Comparison of ENCODE assay signal across 8 mouse cellular contexts in genomic region chr4:62695946-62696345, GRCm38 (mm10).
A peak's percentile ranks its signal among the peaks of the same experiment; 100 is the strongest.
DNase-seq lines count a peak whose midpoint lies in the region; ATAC-seq lines count a peak whose summit lies in the region.

No protein-coding gene starts in this region.

- H3K9ac ChIP-seq in midbrain, embryonic 16.5 days (ENCODE audit: low read depth, low read length): no peak overlapping the region

- no peak overlapping the region for H3K4me3 ChIP-seq in midbrain, embryonic 10.5 days
- H3K4me3 ChIP-seq in midbrain, embryonic 16.5 days (ENCODE audit: low read depth, low read length): no peak overlapping the region
- H3K4me3 ChIP-seq in limb, embryonic 10.5 days: no peak overlapping the region

- 70% methylated on average over 13 of the region's 13 CpGs for WGBS in midbrain, embryonic 10.5 days
- 63% methylated on average over 9 of the region's 13 CpGs for WGBS in midbrain, embryonic 16.5 days
- 68% methylated on average over 11 of the region's 13 CpGs for WGBS in limb, embryonic 10.5 days

- no peak overlapping the region for H3K27ac ChIP-seq in midbrain, embryonic 10.5 days (replicated peaks)
- no peak overlapping the region for H3K27ac ChIP-seq in midbrain, embryonic 16.5 days (ENCODE audit: low read length)
- no peak overlapping the region for H3K27ac ChIP-seq in limb, embryonic 10.5 days

- H3K9me3 ChIP-seq in midbrain, embryonic 10.5 days (replicated peaks): no peaks in the 10 kb centered on the region
- no peaks in the 10 kb centered on the region for H3K9me3 ChIP-seq in midbrain, embryonic 16.5 days (replicated peaks; ENCODE audit: control insufficient read depth, low read length, poor library complexity, severe bottlenecking)
- H3K9me3 ChIP-seq in limb, embryonic 10.5 days (replicated peaks): no peaks in the 10 kb centered on the region

- no peak overlapping the region for H3K4me2 ChIP-seq in midbrain, embryonic 16.5 days (ENCODE audit: low read length)

- H3K4me1 ChIP-seq in midbrain, embryonic 10.5 days: peaks cover 63% of the 10 kb centered on the region
- H3K4me1 ChIP-seq in midbrain, embryonic 16.5 days (ENCODE audit: control insufficient read depth, insufficient read depth, low read length): peaks cover 29% of the 10 kb centered on the region
- H3K4me1 ChIP-seq in limb, embryonic 10.5 days: peaks cover 47% of the 10 kb centered on the region

- H3K27me3 ChIP-seq in midbrain, embryonic 10.5 days (ENCODE audit: low read depth, poor library complexity, severe bottlenecking): no peaks in the 10 kb centered on the region
- H3K27me3 ChIP-seq in midbrain, embryonic 16.5 days (ENCODE audit: control insufficient read depth, insufficient read depth, low read depth, low read length): no peaks in the 10 kb centered on the region
- no peaks in the 10 kb centered on the region for H3K27me3 ChIP-seq in limb, embryonic 10.5 days (ENCODE audit: low read depth, poor library complexity, severe bottlenecking)

- no peak for ATAC-seq in midbrain, embryonic 16.5 days
- peak; percentile 14 to 19; a peak in 1 of 4 replicates for ATAC-seq in hematopoietic stem cell, adult 5-6 weeks (replicated peaks in 1 of 2; ENCODE audit: insufficient read depth in 1 of 2, low FRiP score in 2 of 2, low TSS enrichment in 1 of 2, low read depth in 1 of 2, poor library complexity in 2 of 2, severe bottlenecking in 2 of 2)

- DNase-seq in midbrain, embryonic 10.5 days (ENCODE audit: low spot score): peak; percentile 49
- peak; percentile 87 for DNase-seq in ZHBTc4 (ENCODE audit: low read depth, low spot score)
- peak; percentile 91 for DNase-seq in embryo, embryonic 10.5 days (ENCODE audit: low spot score)
- DNase-seq in limb, embryonic 10.5 days (ENCODE audit: low spot score): peak; percentile 59
- DNase-seq in natural killer cell, adult 2 months (ENCODE audit: low spot score in 2 of 2): peak; percentile 42 to 53
- DNase-seq in urinary bladder, postnatal 4 days (ENCODE audit: low spot score in 2 of 2): no peak

- peaks cover 67% of the 10 kb centered on the region for H3K36me3 ChIP-seq in midbrain, embryonic 10.5 days
- H3K36me3 ChIP-seq in midbrain, embryonic 16.5 days (ENCODE audit: control insufficient read depth, insufficient read depth, low read length): peaks cover 20% of the 10 kb centered on the region
- peaks cover 49% of the 10 kb centered on the region for H3K36me3 ChIP-seq in limb, embryonic 10.5 days

Comparison
In these comparisons a context has a peak if more than half of its experiments do, and no peak if none do; other contexts are left out.
1. DNase-seq: peak in midbrain, embryonic 10.5 days (single experiment), ZHBTc4 (single experiment), embryo, embryonic 10.5 days (single experiment), limb, embryonic 10.5 days (single experiment) and natural killer cell, adult 2 months (2 of 2); none in urinary bladder, postnatal 4 days (0 of 2).